Mouse (Mus musculus) T-cell, adult 2 months (primary cell): ENCODE data around the gene Lhfpl3.

Experiments
- DNase-seq: peaks from one replicate; pipeline ENCODE4 v3.0.0; 2022; ENCODE audit warnings: low spot score

The Lhfpl3 gene

GRCm38 (mm10) chr5:22926171-22926570 is 180.3 kb downstream of the Lhfpl3 start:
- no peak for DNase-seq

- DNase-seq: no peak
Observed at GRCm38 (mm10) chr5:22928746-22929145, 182.9 kb downstream of the Lhfpl3 start.

GRCm38 (mm10) chr5:22943306-22943705 is 197.4 kb downstream of the Lhfpl3 start:
- no peak for DNase-seq

GRCm38 (mm10) chr5:22963300-22963699 is 217.4 kb downstream of the Lhfpl3 start:
- DNase-seq: no peak

- no peak for DNase-seq
Observed at GRCm38 (mm10) chr5:22986771-22987170, 240.9 kb downstream of the Lhfpl3 start.

GRCm38 (mm10) chr5:22999811-23000210 is 254.0 kb downstream of the Lhfpl3 start:
- DNase-seq: no peak

- DNase-seq: no peak
Observed at GRCm38 (mm10) chr5:23003123-23003797, 257.4 kb downstream of the Lhfpl3 start.

GRCm38 (mm10) chr5:23006207-23006606 is 260.3 kb downstream of the Lhfpl3 start:
- no peak for DNase-seq

GRCm38 (mm10) chr5:23010460-23010859 is 264.6 kb downstream of the Lhfpl3 start:
- DNase-seq: no peak

- DNase-seq: no peak
Observed at GRCm38 (mm10) chr5:23013997-23014396, 268.1 kb downstream of the Lhfpl3 start.

- DNase-seq: no peak
Observed at GRCm38 (mm10) chr5:23015587-23016335, 269.9 kb downstream of the Lhfpl3 start.

GRCm38 (mm10) chr5:23034944-23035726 is 289.3 kb downstream of the Lhfpl3 start:
- DNase-seq: no peak

- no peak for DNase-seq
Observed at GRCm38 (mm10) chr5:23035727-23036029, 289.8 kb downstream of the Lhfpl3 start.

- DNase-seq: no peak
Observed at GRCm38 (mm10) chr5:23040429-23040828, 294.6 kb downstream of the Lhfpl3 start.

- no peak for DNase-seq
Observed at GRCm38 (mm10) chr5:23042862-23043261, 297.0 kb downstream of the Lhfpl3 start.

- no peak for DNase-seq
Observed at GRCm38 (mm10) chr5:23049083-23049663, 303.3 kb downstream of the Lhfpl3 start.

GRCm38 (mm10) chr5:23051458-23051857 is 305.6 kb downstream of the Lhfpl3 start:
- no peak for DNase-seq

- no peak for DNase-seq
Observed at GRCm38 (mm10) chr5:23094894-23095293, 349.0 kb downstream of the Lhfpl3 start.

- DNase-seq: no peak
Observed at GRCm38 (mm10) chr5:23106536-23106935, 360.7 kb downstream of the Lhfpl3 start.

GRCm38 (mm10) chr5:23111307-23111706 is 365.4 kb downstream of the Lhfpl3 start:
- no peak for DNase-seq

- no peak for DNase-seq
Observed at GRCm38 (mm10) chr5:23114249-23114648, 368.4 kb downstream of the Lhfpl3 start.

GRCm38 (mm10) chr5:23126851-23127250 is 381.0 kb downstream of the Lhfpl3 start:
- DNase-seq: no peak
